Mouse (Mus musculus): ENCODE results near the gene Ubap2l. TPM values are rescaled to one million over a fixed set of nuclear protein-coding genes. Genes with fewer than 3 reads are reported as not detected.

The Ubap2l gene
- 194 TPM for polyA plus RNA-seq (2017; shearing (Covaris generic))

GRCm38 (mm10) chr3:90052351-90053241 is at the start of gene Ubap2l:
Gene Ubap2l, minus strand, starts transcription at chr3:90052628.

GRCm38 (mm10) chr3:90072294-90072693 is 19.9 kb upstream of the Ubap2l start, which contains the start of gene Tpm3:
Gene Tpm3, plus strand, starts transcription at chr3:90072649.

GRCm38 (mm10) chr3:90051441-90052350 is 732 bp downstream of the Ubap2l start, which contains the start of gene 4933434E20Rik:
Gene 4933434E20Rik, plus strand, starts transcription at chr3:90051636.

GRCm38 (mm10) chr3:89998612-89999054 is 53.8 kb downstream of the Ubap2l start, which contains the start of gene Hax1:
Gene Hax1, minus strand, starts transcription at chr3:89998780.

GRCm38 (mm10) chr3:89963221-89963763 is 89.1 kb downstream of the Ubap2l start, which contains the start of gene Atp8b2:
Gene Atp8b2, minus strand, starts transcription at chr3:89963508.

Other genes with a start within 250 kb of the Ubap2l start
- gene She, start 221.3 kb downstream of the Ubap2l start, polyA plus RNA-seq (2017; shearing (Covaris generic)): 0.30 TPM
- gene Il6ra, start 139.4 kb downstream of the Ubap2l start, polyA plus RNA-seq (2017; shearing (Covaris generic)): 39.2 TPM
- 73.1 TPM for gene Atp8b2, start 89.1 kb downstream of the Ubap2l start, polyA plus RNA-seq (2017; shearing (Covaris generic))
- gene Hax1, start 53.8 kb downstream of the Ubap2l start, polyA plus RNA-seq (2017; shearing (Covaris generic)): 94.5 TPM
- 134 TPM for gene 4933434E20Rik, start 992 bp downstream of the Ubap2l start, polyA plus RNA-seq (2017; shearing (Covaris generic))
- gene Tpm3, start 20.0 kb upstream of the Ubap2l start, polyA plus RNA-seq (2017; shearing (Covaris generic)): 866 TPM
- 0.19 TPM for gene Nup210l, start 51.5 kb upstream of the Ubap2l start, polyA plus RNA-seq (2017; shearing (Covaris generic))
- 3,522 TPM for gene Rps27, start 161.0 kb upstream of the Ubap2l start, polyA plus RNA-seq (2017; shearing (Covaris generic))
- 0.42 TPM for gene Rab13, start 161.1 kb upstream of the Ubap2l start, polyA plus RNA-seq (2017; shearing (Covaris generic))
- gene Jtb, start 179.0 kb upstream of the Ubap2l start, polyA plus RNA-seq (2017; shearing (Covaris generic)): 130 TPM
- gene Creb3l4, start 190.9 kb upstream of the Ubap2l start, polyA plus RNA-seq (2017; shearing (Covaris generic)): not detected
- 1.9 TPM for gene Slc39a1, start 195.5 kb upstream of the Ubap2l start, polyA plus RNA-seq (2017; shearing (Covaris generic))
- 116 TPM for gene Crtc2, start 201.5 kb upstream of the Ubap2l start, polyA plus RNA-seq (2017; shearing (Covaris generic))
- 34.1 TPM for gene Dennd4b, start 212.6 kb upstream of the Ubap2l start, polyA plus RNA-seq (2017; shearing (Covaris generic))
- 11.9 TPM for gene Gatad2b, start 240.6 kb upstream of the Ubap2l start, polyA plus RNA-seq (2017; shearing (Covaris generic))

Data from effector memory CD4-positive, alpha-beta T cell, adult 5 months (primary cell).